Mouse (Mus musculus) small intestine, adult 10 weeks (tissue): ENCODE measurements around the gene Glce. TPM values are rescaled to one million over a fixed set of nuclear protein-coding genes. Genes with fewer than 3 reads are reported as not detected.

Source experiments
- polyA plus RNA-seq: library from polyadenylated mRNA; stranded (reverse); fragments of 350-450 nt; fragmentation: Illumina TruSeq; extraction: RNeasy Lipid Tissue Mini Kit (QIAGEN cat#74804); gene quantifications from one replicate; pipeline ENCODE4 v1.2.3, GENCODE M21; 2014; ENCODE audit warnings: low replicate concordance

The Glce gene
- polyA plus RNA-seq, result 25.1 TPM

GRCm38 (mm10) chr9:62122508-62123215 is at the start of gene Glce:
Gene Glce, minus strand, starts transcription at chr9:62122655.

GRCm38 (mm10) chr9:62026600-62026999 is 95.9 kb downstream of the Glce start, which contains the start of gene Paqr5:
Gene Paqr5, minus strand, starts transcription at chr9:62026856.

Other genes starting within 250 kb of the Glce start
- 34.0 TPM for gene Rplp1, start 208.1 kb downstream of the Glce start, polyA plus RNA-seq
- 54.5 TPM for gene Kif23, start 175.9 kb downstream of the Glce start, polyA plus RNA-seq
- gene Paqr5, start 95.8 kb downstream of the Glce start, polyA plus RNA-seq, result 1.5 TPM
- not detected for gene Spesp1, start 159.6 kb upstream of the Glce start, polyA plus RNA-seq
- 701 TPM for gene Anp32a, start 218.6 kb upstream of the Glce start, polyA plus RNA-seq